Mouse (Mus musculus) thymus, adult 2 months (tissue): ENCODE results near the gene Abcb1b.

Experiments used
- CTCF ChIP-seq: fragments of 200-500 bp; IDR thresholded peaks from 2 replicates; pipeline ENCODE4 v1.5.1; 2012; ENCODE audit warnings: mild to moderate bottlenecking, control low read depth, low read length, moderate library complexity, borderline replicate concordance; ENCODE audit not compliant: control insufficient read depth, poor library complexity, insufficient read depth; ENCODE audit errors: extremely low read depth
- POLR2A ChIP-seq: fragments of 200-500 bp; IDR thresholded peaks from 2 replicates; pipeline ENCODE4 v1.6.1; 2012; ENCODE audit warnings: mild to moderate bottlenecking, low read length, control low read depth, moderate library complexity; ENCODE audit not compliant: control insufficient read depth, poor library complexity, insufficient read depth; ENCODE audit errors: extremely low read depth

DNA sequence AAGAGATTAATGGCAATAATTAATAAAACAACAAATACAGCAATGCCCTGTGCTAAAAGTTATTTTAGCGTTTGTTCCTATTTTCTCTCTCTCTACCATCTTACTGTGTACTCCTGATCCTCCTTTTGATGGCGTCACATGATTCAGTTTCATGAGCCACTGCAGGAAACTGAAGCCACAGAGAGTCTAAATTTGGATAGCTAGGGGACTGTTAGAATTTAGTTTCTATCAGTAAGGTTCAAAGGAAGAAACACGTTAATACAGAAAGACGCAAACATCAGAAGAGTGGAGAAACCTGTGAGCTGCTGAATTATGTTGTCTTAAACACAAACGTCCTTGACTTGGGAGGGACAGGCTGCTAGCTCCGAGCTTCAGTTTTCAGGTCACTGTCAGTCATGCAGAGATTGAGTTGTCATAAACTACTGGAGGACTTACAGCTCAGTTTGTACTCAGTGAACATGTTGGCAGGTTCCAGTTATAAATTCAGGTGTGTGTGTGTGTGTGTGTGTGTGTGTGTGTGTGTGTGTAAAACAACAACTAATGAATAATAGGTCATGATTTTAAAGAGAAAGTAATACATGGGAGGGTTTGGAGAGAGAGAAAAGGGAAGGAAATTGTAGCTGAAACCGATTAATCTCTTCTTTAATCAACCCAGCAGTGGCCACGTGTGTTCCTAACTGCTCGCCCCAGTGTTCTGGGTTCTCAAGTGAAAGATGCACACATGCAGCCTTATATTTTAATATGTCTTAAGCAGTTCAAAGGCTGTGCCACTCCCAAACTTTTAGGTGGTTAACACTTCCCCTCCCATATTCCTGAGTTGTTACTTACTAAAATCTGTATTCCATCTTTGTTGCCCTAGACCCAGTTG, 9.4 kb downstream of the Abcb1b start:
- TF ChIP-seq POLR2A (no peak), CTCF (no peak)
